Mouse (Mus musculus) lung, postnatal 0 days (tissue): ENCODE data around the gene Mmel1. TPM values are rescaled to one million over a fixed set of nuclear protein-coding genes. Genes with fewer than 3 reads are reported as not detected.

Source experiments
- ATAC-seq: fragments of 200-750 bp; cut with Nextera tagmentation; 2 replicates; pipeline ENCODE4 v1.8.0; 2017; ENCODE audit warnings: moderate library complexity
- DNase-seq: peaks from one replicate; pipeline ENCODE4 v3.0.0-alpha.2; 2016; ENCODE audit warnings: low spot score
- H3K27ac ChIP-seq: fragments of 300-500 bp; sonication (generic); 2 replicates; pipeline ENCODE4 v1.5.1; 2014; ENCODE audit warnings: antibody characterized with exemption, mild to moderate bottlenecking, low read length, mixed read lengths
- H3K27me3 ChIP-seq: fragments of 300-500 bp; sonication (generic); replicated peaks from 2 replicates; pipeline ENCODE4 v1.6.1; 2014; ENCODE audit warnings: low read length, mixed read lengths; ENCODE audit not compliant: insufficient read depth
- H3K36me3 ChIP-seq: fragments of 300-500 bp; sonication (generic); 2 replicates; pipeline ENCODE4 v1.6.1; 2014; ENCODE audit warnings: low read length, mixed read lengths; ENCODE audit not compliant: insufficient read depth
- H3K4me1 ChIP-seq: fragments of 300-500 bp; sonication (generic); 2 replicates; pipeline ENCODE4 v1.6.1; 2014; ENCODE audit warnings: antibody characterized with exemption, low read depth, low read length, mixed read lengths; ENCODE audit not compliant: insufficient read depth
- H3K4me2 ChIP-seq: fragments of 300-500 bp; sonication (generic); replicated peaks from 2 replicates; pipeline ENCODE4 v1.6.1; 2014; ENCODE audit warnings: low read depth, mild to moderate bottlenecking, low read length, moderate library complexity, mixed read lengths
- H3K4me3 ChIP-seq: fragments of 300-500 bp; sonication (generic); 2 replicates; pipeline ENCODE4 v1.5.1; 2014; ENCODE audit warnings: low read depth, low read length
- H3K9ac ChIP-seq: fragments of 300-500 bp; sonication (generic); replicated peaks from 2 replicates; pipeline ENCODE4 v1.6.1; 2014; ENCODE audit warnings: low read depth, mild to moderate bottlenecking
- H3K9me3 ChIP-seq: fragments of 300-500 bp; sonication (generic); 2 replicates; pipeline ENCODE4 v1.6.1; 2016; ENCODE audit warnings: low read length, mixed read lengths
- CTCF ChIP-seq: IDR thresholded peaks from 2 replicates; pipeline ENCODE4 v1.5.1; 2016; ENCODE audit warnings: antibody characterized with exemption, mild to moderate bottlenecking
- EP300 ChIP-seq: IDR thresholded peaks from 2 replicates; pipeline ENCODE4 v1.6.1; 2016; ENCODE audit warnings: antibody characterized with exemption, mild to moderate bottlenecking, control low read depth
- WGBS: fragments of 180-500 bp; shearing (Covaris S2); extraction: QIAGEN DNeasy Blood & Tissue Kit; methylation state at CpG from one replicate; pipeline ENCODE4 v1.1.7; 2014; 5-methylcytosine and 5-hydroxymethylcytosine counted together
- polyA plus RNA-seq: library from polyadenylated mRNA; unstranded; fragments of >200 nt; fragmentation: Nextera tagmentation; extraction: Ambion mirVana; gene quantifications from 2 replicates; pipeline ENCODE4 v1.2.1, GENCODE M21; 2015

Gene Mmel1
- polyA plus RNA-seq, 1 experiment from 2014 or later: 0.06 TPM

DNA sequence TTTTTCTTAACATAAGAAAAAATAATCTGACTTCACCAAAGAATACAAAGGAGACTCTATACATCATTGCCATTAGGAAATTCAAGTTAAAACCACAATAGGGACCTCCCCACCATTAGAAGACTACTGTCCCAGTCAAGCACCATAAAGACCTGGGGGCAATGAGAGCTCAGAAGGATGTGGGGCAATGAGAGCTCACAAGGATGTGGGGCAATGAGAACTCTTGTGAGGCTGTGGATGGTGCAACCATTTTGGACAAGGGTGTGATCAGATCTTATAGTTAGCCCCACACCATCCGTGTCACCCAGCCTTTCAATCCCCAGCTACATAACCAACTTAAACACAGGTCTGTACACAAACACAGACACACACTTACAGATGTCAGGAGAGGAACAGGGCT, 68.4 kb downstream of the Mmel1 start:
- TF ChIP-seq CTCF (no peak), EP300 (no peak)
- no peaks in the 10 kb centered on the region for H3K4me1 ChIP-seq
- no peak for ATAC-seq
- no peak for DNase-seq
- H3K4me3 ChIP-seq: no peak overlapping the region
- 36% methylated on average over 1 of the region's 1 CpGs for WGBS
- H3K27ac ChIP-seq: no peak overlapping the region
- no peak overlapping the region for H3K9ac ChIP-seq
- H3K36me3 ChIP-seq: no peaks in the 10 kb centered on the region
- no peaks in the 10 kb centered on the region for H3K27me3 ChIP-seq
- no peaks in the 10 kb centered on the region for H3K9me3 ChIP-seq
- H3K4me2 ChIP-seq: no peak overlapping the region

GRCm38 (mm10) chr4:154940156-154940555, 70.8 kb downstream of the Mmel1 start:
- TF ChIP-seq EP300: no peak
- no peak for TF ChIP-seq CTCF
- WGBS: 81% methylated on average over 2 of the region's 2 CpGs
- ATAC-seq: no peak

DNA sequence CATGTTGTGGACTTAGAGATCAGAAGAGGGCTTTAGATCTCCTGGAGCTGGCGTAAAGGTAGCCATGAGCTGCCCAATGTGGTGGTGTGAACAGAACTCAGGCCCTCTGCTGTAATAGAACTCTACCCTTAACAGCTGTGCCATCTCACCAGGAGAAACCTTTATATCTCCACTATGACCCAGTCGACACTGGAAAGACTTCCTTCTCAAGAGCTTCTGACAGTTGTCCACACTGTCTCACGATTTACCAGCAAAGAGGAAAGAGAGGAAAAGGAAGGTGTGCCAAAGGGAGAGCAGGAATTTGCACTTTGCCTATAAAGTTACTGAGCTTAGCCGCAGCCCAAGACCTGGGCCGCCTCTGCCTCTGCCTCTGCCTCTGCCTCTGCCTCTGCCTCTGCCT, 72.4 kb downstream of the Mmel1 start:
- WGBS: 79% methylated on average over 5 of the region's 5 CpGs

More at GRCm38 (mm10) chr4:154940156-154940555, 70.8 kb downstream of the Mmel1 start:
- Histone ChIP-seq H3K4me1 (no peaks in the 10 kb centered on the region), H3K36me3 (no peaks in the 10 kb centered on the region), H3K4me2 (no peak overlapping the region), H3K9ac (no peak overlapping the region), H3K27me3 (no peaks in the 10 kb centered on the region), H3K9me3 (no peaks in the 10 kb centered on the region), H3K27ac (no peak overlapping the region), H3K4me3 (no peak overlapping the region)
- no peak for DNase-seq

DNA sequence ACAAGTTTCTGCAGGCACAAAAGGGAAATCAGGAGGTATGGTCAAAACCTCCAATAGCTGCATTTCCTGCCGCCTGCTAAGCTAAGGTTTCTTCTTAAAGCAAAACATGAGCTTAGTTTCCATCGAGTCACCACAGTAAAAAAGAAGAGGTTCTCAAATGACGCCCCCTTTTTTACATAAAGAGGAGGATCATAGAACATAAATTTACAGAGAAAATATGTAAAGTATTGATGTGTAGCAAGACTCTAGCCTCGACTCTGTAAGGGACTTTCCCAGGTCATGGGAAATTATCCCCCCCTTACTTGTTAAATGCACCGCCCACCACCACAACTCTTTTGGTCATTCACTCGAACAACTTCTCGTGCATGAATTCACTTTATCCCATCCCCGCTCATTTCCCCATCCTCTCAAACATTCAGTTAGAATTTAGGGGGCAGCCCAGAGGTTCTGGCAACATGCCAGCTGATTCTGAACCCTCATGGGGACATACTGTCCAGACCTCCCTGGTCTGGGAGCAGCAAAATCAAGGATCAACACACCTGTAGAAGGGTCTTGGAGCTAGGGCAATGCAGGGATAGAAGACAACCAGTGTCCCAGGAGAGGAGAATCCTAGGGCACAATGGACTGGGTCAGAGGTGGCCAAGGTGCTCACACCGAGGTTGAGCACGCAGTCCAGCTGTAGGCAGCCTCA, 73.4 kb downstream of the Mmel1 start:
- no peak overlapping the region for H3K9ac ChIP-seq
- H3K4me2 ChIP-seq: no peak overlapping the region
- no peaks in the 10 kb centered on the region for H3K36me3 ChIP-seq
- no peak overlapping the region for H3K4me3 ChIP-seq
- no peak overlapping the region for H3K27ac ChIP-seq
- ATAC-seq: no peak
- H3K27me3 ChIP-seq: no peaks in the 10 kb centered on the region
- TF ChIP-seq EP300: no peak
- no peak for TF ChIP-seq CTCF
- H3K9me3 ChIP-seq: no peaks in the 10 kb centered on the region
- no peaks in the 10 kb centered on the region for H3K4me1 ChIP-seq
- WGBS: 78% methylated on average over 10 of the region's 10 CpGs
- no peak for DNase-seq

More for the DNA sequence above, 72.4 kb downstream of the Mmel1 start:
- DNase-seq (no peak), ATAC-seq (no peak)
- Histone ChIP-seq H3K27ac (no peak overlapping the region), H3K9me3 (no peaks in the 10 kb centered on the region), H3K27me3 (no peaks in the 10 kb centered on the region), H3K4me2 (no peak overlapping the region), H3K4me1 (no peaks in the 10 kb centered on the region), H3K36me3 (no peaks in the 10 kb centered on the region), H3K4me3 (no peak overlapping the region), H3K9ac (no peak overlapping the region)
- no peak for TF ChIP-seq CTCF
- no peak for TF ChIP-seq EP300

DNA sequence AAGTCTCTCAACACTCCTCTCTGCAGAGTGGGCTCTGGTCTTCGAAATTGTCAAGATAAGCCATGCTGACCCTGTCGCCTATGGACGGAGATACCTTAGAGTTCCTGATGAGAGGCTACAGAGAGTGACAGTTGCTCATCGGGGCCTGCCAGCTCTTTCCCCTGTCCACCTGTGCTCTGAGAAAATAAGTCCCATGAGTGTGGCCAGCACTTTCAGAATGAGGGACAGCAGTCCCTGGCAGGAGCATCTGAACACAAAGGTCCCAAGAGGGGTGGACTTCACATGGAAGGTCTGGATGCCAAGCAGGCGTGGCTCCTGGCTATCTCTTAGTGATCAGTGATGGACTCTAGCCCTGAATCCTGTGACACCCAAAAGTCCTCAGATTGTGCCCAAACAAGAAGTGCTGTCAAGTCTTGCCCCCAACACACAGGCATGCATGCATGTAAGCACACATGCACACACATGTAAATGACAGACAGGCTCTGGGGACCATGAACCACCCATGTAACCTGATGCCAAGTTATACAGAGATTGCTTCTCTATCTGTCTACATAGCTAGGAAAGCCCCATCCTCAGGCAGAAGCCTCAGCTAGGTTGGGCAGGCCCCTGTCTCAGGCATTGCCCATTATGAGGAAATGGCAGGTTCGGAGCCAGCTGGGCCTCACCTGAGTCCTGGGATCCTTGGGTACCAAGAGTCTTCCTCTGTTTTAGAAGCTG, 74.1 kb downstream of the Mmel1 start:
- 80% methylated on average over 6 of the region's 6 CpGs for WGBS

DNA sequence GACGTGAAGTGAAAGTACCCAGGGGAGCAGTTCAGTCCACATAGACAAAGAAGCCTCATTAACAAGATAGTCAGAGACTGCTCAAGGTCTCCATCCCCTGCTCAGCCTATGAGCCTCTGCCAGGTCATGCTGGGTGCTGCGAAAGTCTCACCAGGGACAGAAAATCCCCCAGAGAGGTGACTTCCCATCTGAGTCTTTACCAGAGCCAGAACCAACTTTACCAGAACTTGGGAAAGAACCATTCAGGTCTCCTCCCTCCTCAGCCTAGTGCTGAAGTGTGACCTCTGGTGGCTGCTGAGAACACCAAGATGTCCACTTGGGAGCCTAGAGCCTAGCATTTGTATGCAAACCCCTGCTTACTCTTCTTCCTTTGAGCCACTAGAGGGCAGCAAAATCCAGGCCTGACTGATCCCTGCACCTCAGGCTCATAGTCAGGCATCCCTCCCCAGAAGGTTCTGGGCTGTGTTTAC, 74.8 kb downstream of the Mmel1 start:
- H3K9me3 ChIP-seq: no peaks in the 10 kb centered on the region
- peak; percentile 97 for DNase-seq

More for the DNA sequence above, 74.1 kb downstream of the Mmel1 start:
- Histone ChIP-seq H3K27me3 (no peaks in the 10 kb centered on the region), H3K4me3 (no peak overlapping the region), H3K27ac (no peak overlapping the region), H3K9ac (no peak overlapping the region), H3K9me3 (no peaks in the 10 kb centered on the region), H3K36me3 (no peaks in the 10 kb centered on the region), H3K4me2 (no peak overlapping the region), H3K4me1 (no peaks in the 10 kb centered on the region)
- ATAC-seq (no peak), DNase-seq (no peak)
- no peak for TF ChIP-seq EP300
- no peak for TF ChIP-seq CTCF

More for the DNA sequence above, 74.8 kb downstream of the Mmel1 start:
- no peaks in the 10 kb centered on the region for H3K4me1 ChIP-seq
- H3K9ac ChIP-seq: no peak overlapping the region
- 20% methylated on average over 2 of the region's 2 CpGs for WGBS
- H3K27ac ChIP-seq: no peak overlapping the region
- TF ChIP-seq EP300: no peak
- peak; percentile 99 for TF ChIP-seq CTCF
- no peak overlapping the region for H3K4me3 ChIP-seq
- peak; percentile 83 for ATAC-seq
- no peak overlapping the region for H3K4me2 ChIP-seq
- H3K27me3 ChIP-seq: peaks cover 2% of the 10 kb centered on the region; the same call in 1 of the 2 replicates
- H3K36me3 ChIP-seq: no peaks in the 10 kb centered on the region

Other genes starting within 250 kb of the Mmel1 start
- 15.2 and 19.2 TPM in 2 replicates for gene Prdm16, start 232.7 kb upstream of the Mmel1 start, polyA plus RNA-seq
- not detected in 2 replicates for gene Actrt2, start 201.7 kb upstream of the Mmel1 start, polyA plus RNA-seq
- 0.54 and 0.56 TPM in 2 replicates for gene Ttc34, start 32.1 kb upstream of the Mmel1 start, polyA plus RNA-seq
- gene Fam213b, start 29.6 kb downstream of the Mmel1 start, polyA plus RNA-seq: 16.8 and 18.9 TPM in 2 replicates
- gene Tnfrsf14, start 59.0 kb downstream of the Mmel1 start, polyA plus RNA-seq: 1.5 and 2.1 TPM in 2 replicates
- gene Hes5, start 91.3 kb downstream of the Mmel1 start, polyA plus RNA-seq: 0.10 TPM in 1 of 2 replicates, not detected in the other
- gene Pank4, start 94.5 kb downstream of the Mmel1 start, polyA plus RNA-seq: 20.5 and 23.0 TPM in 2 replicates
- 4.6 and 5.5 TPM in 2 replicates for gene Plch2, start 187.2 kb downstream of the Mmel1 start, polyA plus RNA-seq
- 17.5 and 19.4 TPM in 2 replicates for gene Pex10, start 197.4 kb downstream of the Mmel1 start, polyA plus RNA-seq
- 156 and 157 TPM in 2 replicates for gene Rer1, start 216.8 kb downstream of the Mmel1 start, polyA plus RNA-seq
- 6.2 and 9.4 TPM in 2 replicates for gene Morn1, start 217.0 kb downstream of the Mmel1 start, polyA plus RNA-seq